Mouse (Mus musculus) yolk sac, embryonic 10.5 days (tissue): ENCODE measurements at regions not wholly inside any gene's neighbourhood (a gene's known extent, or its start where the extent isn't known, plus 50 kb on each side); places are given as distances from the start of the nearest gene placed in this dataset.
"Not testable (repeated sequence)": the region's sequence is repeated elsewhere in the genome, so short reads cannot be mapped to it uniquely, and the experiment has no call there.

ENCODE experiments used
- DNase-seq: peaks from one replicate; pipeline ENCODE4 v3.0.0-alpha.2; 2017; ENCODE audit warnings: low spot score

- DNase-seq: no peak
Measured at GRCm38 (mm10) chr17:27318969-27319695, 114.9 kb upstream of the Lemd2 start.

GRCm38 (mm10) chr17:27317576-27318277 is 113.5 kb upstream of the Lemd2 start:
- no peak for DNase-seq

- DNase-seq: no peak
Measured at GRCm38 (mm10) chr17:27316711-27317575, 112.7 kb upstream of the Lemd2 start.

DNA sequence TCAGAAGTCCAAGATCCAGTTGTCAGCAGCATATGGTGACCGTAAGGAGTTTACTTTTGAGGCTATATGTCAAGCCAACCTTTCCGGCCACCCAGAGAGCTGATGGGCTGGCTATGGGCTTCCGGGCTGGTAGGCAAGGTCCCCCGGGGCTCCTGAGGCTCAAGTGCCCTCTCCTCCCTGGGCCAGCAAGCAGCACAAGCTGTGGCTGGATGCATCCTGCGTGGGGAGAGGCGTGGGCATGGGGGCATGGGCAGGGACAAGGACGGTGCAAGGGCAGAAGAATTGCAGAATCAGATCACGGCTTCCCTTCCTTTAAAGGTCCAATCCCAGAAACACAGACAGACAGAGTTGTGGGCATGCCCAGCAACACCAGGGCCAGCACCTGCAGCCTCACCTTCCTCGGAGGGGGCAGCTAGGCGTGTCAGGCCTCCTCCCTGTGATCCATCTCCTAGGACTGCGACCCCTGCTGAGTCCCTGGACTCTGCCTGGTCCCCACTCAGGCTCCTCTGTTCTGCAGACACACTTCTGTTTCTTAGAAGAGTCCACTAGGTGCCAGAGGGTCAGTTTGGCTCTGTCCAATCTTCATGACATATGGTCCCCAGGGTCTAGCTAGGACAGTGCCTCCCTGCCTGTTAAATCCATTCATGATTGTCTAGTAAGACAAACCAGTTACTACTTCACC is 111.8 kb upstream of the Lemd2 start:
- no peak for DNase-seq

DNA sequence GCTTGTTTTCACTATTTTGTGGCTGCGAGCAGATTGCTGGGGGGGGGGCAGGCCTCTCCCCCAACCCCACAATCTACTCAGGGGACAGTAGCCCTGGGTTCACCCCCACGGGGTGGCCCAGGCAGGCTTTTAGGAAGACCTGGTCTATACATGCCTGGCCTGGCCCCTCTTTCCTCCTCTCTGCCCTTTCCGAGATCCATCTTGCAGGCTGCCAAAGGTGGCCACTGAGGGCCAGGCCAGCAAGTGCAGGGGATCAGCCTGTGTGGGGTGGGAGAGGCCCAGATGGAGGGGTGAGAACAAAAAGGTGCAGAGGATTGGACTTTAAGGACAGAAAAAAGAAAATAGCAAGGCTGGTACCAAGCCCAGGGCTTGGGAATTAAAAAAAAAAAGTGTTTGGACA is 111.2 kb upstream of the Lemd2 start:
- DNase-seq: no peak

- no peak for DNase-seq
Measured at GRCm38 (mm10) chr17:27314821-27315392, 110.6 kb upstream of the Lemd2 start.

- DNase-seq: no peak
Measured at GRCm38 (mm10) chr17:27308933-27309332, 104.7 kb upstream of the Lemd2 start.

DNA sequence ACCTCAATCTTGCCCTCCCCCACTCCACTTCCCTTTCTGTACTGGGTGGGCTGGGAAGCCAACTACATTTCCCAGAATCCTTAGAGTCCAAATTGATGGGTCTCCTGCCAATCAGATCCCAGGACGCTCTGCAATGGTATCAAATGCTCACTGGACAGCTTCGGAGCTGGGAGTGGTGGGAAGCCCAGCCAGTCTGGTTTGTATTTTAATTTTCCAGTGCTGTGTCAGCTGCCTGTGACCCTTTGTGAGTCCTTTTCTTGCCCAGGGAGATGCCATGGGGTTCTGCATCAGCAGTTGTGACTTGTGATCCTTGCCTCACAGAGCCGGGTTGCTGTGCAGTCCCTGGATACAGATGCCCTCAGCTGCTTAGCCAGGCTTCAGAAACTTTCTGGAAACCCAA is 100.6 kb upstream of the Lemd2 start:
- no peak for DNase-seq

GRCm38 (mm10) chr17:27303633-27304479 is 99.6 kb upstream of the Lemd2 start:
- DNase-seq: no peak

DNA sequence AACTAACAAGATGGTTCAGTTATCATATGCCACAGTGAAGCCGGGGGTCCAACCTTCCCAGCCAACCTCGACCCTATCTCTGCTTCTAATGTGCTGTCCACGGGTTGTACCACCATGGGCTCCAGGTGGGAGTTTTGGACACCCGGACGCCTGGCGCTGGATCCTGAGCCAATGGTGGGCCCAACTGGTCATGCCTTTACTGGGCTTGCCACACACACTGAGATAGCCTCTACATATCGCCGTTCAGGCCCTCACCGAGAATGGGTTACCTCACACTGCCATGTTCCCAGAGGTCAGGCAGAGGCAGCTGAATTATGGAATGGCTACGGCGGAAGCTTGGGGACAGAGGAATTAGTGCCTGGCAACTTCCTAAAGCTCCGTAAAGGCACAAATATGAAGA is 98.8 kb upstream of the Lemd2 start:
- DNase-seq: no peak

DNA sequence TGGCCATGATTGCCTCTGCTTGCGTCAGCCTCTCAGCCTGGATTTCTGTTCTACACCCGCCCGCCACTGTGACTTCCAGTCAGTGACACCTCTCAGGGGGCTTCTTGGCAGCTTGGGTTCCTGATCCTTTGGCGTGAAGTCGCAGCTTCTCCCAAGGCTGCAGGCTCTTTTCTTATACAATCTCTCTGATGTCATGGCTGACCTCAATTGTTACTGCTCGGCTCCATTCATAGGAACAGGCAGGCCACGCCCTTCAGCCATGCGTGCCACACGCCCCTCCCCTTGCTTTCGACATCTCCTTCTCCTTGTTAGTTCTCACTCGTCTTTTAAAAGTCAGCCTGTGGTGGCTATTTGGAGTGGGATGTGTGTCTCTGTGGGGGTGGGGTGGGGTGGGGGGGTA is 97.1 kb upstream of the Lemd2 start:
- DNase-seq: no peak

DNA sequence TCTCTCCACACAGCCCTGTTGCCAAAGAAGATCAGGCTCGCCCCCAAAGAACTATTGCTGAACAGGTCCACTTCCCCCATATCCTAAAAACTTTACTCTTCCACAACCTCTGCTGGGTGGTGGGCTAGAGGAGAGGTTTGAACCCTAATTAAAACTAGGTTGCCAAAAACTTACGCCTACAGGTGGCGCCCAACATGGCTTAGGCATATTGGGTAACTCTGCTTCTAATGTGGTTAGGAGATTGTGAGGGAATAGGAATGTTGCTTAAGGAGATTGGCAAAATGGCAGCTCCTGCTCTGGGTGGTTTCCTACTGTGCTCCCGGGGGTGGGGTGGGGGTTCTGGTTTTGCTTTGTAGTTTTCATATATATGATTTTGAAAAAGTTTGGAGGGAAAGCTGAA is 95.0 kb upstream of the Lemd2 start:
- DNase-seq: no peak

DNA sequence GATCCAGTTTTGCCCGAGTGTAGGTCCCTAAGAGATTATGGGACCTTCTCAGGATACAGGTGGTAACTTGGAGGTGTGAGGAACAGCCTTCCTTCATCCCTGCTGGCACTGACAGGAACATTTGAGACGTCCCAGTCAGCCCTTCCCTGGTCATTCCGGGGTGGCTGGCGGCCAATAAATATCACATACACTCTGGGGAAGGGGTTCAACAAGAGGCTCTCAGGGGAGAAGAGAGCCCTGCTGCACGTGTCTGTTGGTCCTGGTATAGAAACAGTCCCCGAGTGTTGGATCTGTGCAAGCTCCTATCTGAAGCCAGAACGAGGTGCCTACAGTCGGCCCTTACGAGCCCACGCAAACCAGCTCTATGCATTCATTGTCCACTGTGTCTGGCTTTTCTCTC is 94.1 kb upstream of the Lemd2 start:
- no peak for DNase-seq

DNA sequence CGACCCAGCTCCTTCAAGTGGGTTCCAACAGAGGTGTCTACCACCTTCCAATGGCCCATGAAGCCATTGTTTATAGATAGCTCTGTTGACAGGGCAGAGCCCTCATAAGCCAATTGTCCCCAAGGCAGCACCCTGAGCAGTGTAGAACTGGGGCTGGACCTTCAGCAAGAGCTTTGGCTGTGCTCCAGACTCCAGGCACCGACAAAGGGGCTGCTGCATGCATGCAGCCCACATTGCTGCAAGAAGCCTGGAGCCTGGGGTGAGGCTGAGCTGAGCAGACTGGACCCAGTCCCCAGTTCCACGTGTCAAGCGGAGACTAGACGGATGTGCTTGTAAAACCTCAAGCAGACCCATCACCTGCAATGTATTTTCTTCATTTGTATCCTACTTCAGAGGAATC is 91.9 kb upstream of the Lemd2 start:
- DNase-seq: no peak

GRCm38 (mm10) chr17:27294208-27294604 is 89.9 kb upstream of the Lemd2 start:
- no peak for DNase-seq

DNA sequence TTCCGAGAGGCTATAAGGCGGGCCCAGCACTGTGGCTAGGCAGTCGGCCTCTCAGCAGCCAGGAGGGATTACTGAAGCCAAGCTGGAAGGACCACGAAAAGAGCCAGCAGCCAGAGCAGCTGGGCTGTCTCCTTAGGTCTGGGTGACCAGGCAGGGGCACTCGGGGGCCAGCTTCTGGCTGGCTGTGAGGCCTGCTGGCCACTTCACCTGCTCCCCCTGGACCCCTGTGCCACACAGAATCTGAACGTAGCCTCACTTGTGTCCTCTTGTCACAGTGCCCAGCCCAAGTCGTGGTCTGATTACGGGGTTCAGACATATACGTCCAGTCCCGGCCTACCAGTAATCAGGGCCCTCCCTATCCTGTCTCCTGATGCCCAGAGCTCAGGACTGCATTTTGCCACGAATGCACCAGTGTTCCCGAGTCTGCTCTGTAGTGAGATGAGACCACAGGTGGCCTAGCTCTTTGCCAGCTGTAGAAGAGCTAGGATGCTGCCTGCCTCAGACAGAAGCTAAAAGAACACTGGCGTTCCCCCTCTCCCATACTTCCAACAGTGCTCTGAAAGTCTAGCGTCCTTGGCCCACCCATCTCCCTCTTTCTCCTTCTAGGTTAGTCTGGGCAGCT is 89.4 kb upstream of the Lemd2 start:
- no peak for DNase-seq

GRCm38 (mm10) chr17:27291673-27292072 is 87.4 kb upstream of the Lemd2 start:
- no peak for DNase-seq

DNA sequence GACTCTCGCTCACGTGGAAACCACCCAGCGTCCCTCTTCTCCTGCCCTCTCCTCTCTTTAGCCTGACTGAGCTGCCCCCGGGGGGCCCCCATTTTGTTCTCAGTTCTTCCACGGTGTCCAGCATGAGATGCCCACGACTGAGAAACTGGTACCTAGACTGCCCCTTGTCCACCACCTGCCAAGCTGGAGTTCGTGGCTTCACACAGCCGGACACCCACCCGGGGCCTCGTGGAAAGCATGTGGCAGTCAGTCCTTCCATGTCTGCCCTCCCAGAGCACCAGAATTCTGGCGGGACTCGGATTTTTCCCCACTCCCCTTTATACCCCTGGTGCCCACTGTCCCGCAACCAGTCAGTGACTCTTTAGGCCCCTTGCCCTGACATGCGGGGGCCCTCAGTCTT is 86.9 kb upstream of the Lemd2 start:
- DNase-seq: no peak

GRCm38 (mm10) chr17:27290311-27290710 is 86.0 kb upstream of the Lemd2 start:
- no peak for DNase-seq

DNA sequence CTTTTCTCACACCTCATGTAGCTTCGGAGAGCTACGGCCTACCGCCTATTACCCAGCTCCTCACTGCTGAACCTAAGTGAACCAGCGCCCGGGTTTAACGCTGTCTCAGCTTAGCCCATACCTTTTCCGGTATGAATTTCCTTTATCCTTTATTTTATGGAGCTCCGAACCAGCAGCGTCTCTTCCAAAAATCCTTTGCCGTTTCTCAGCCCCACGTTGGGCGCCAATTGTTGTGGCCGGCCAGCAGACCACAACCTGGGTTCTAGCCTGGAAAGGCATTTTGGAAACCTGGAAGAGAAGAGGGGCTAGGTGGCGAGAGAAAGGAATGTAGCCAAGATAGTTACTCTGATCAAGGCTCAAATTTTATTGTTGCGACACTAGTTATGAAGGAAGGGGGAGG is 85.5 kb upstream of the Lemd2 start:
- DNase-seq: not testable (repeated sequence)

- not testable (repeated sequence) for DNase-seq
Measured at GRCm38 (mm10) chr17:27287986-27288385, 83.7 kb upstream of the Lemd2 start.
